Mouse (Mus musculus) frontal cortex, postnatal 25 days (tissue): Measurements from ENCODE around the gene Nos1ap.

ENCODE experiments used
- DNase-seq, 2 experiments: peaks; one replicate each; pipeline ENCODE4 v3.0.0; 2022; ENCODE audit warnings: low spot score in 2 of 2

Gene Nos1ap

GRCm38 (mm10) chr1:170363746-170364145 lies 225.9 kb downstream of the Nos1ap start:
- no peak for DNase-seq

GRCm38 (mm10) chr1:170360183-170360915 lies 229.3 kb downstream of the Nos1ap start:
- DNase-seq, result no peak

GRCm38 (mm10) chr1:170353335-170353734 lies 236.3 kb downstream of the Nos1ap start:
- DNase-seq, result no peak

- no peak for DNase-seq
Observed at GRCm38 (mm10) chr1:170351080-170351479, 238.6 kb downstream of the Nos1ap start.

GRCm38 (mm10) chr1:170346266-170346665 lies 243.4 kb downstream of the Nos1ap start:
- DNase-seq, result no peak

GRCm38 (mm10) chr1:170343906-170344305 lies 245.8 kb downstream of the Nos1ap start:
- DNase-seq, result no peak

- no peak for DNase-seq
Observed at GRCm38 (mm10) chr1:170343081-170343480, 246.6 kb downstream of the Nos1ap start.

GRCm38 (mm10) chr1:170339943-170340342 lies 249.7 kb downstream of the Nos1ap start:
- DNase-seq, result no peak

GRCm38 (mm10) chr1:170332775-170333174 lies 256.9 kb downstream of the Nos1ap start:
- no peak for DNase-seq

- no peak for DNase-seq
Observed at GRCm38 (mm10) chr1:170331926-170332325, 257.7 kb downstream of the Nos1ap start.

GRCm38 (mm10) chr1:170325277-170325676 lies 264.4 kb downstream of the Nos1ap start:
- no peak for DNase-seq

- no peak for DNase-seq
Observed at GRCm38 (mm10) chr1:170324312-170324711, 265.3 kb downstream of the Nos1ap start.

- DNase-seq, result no peak
Observed at GRCm38 (mm10) chr1:170323001-170323400, 266.7 kb downstream of the Nos1ap start.

GRCm38 (mm10) chr1:170322046-170322445 lies 267.6 kb downstream of the Nos1ap start:
- DNase-seq, result no peak

- DNase-seq, result no peak
Observed at GRCm38 (mm10) chr1:170311431-170311830, 278.2 kb downstream of the Nos1ap start.

- DNase-seq, result no peak
Observed at GRCm38 (mm10) chr1:170308503-170308902, 281.2 kb downstream of the Nos1ap start, which contains the start of gene Spata46. Gene Spata46, plus strand, starts transcription at chr1:170308803.

GRCm38 (mm10) chr1:170306232-170306631 lies 283.4 kb downstream of the Nos1ap start, which contains the start of gene Gm7694:
Gene Gm7694, minus strand, starts transcription at chr1:170306332.
- DNase-seq, result no peak

- DNase-seq, result no peak
Observed at GRCm38 (mm10) chr1:170305002-170305401, 284.7 kb downstream of the Nos1ap start.

- DNase-seq, result no peak
Observed at GRCm38 (mm10) chr1:170303103-170303502, 286.6 kb downstream of the Nos1ap start.

GRCm38 (mm10) chr1:170302456-170302855 lies 287.2 kb downstream of the Nos1ap start:
- no peak for DNase-seq

- no peak for DNase-seq
Observed at GRCm38 (mm10) chr1:170301686-170302085, 288.0 kb downstream of the Nos1ap start.

GRCm38 (mm10) chr1:170299496-170299895 lies 290.2 kb downstream of the Nos1ap start:
- no peak for DNase-seq

GRCm38 (mm10) chr1:170294786-170295570 lies 294.7 kb downstream of the Nos1ap start:
- DNase-seq, result no peak
